Mouse (Mus musculus) left cerebral cortex, adult 18-20 months (tissue): ENCODE data around the gene Wnt3a. TPM values are rescaled to one million over a fixed set of nuclear protein-coding genes. Genes with fewer than 3 reads are reported as not detected.

Source experiments
- DNase-seq, 2 experiments: peaks; one replicate each; pipeline ENCODE4 v3.0.0; 2021 to 2022; ENCODE audit warnings: low spot score in 2 of 2, mixed read lengths in 1 of 2
- total RNA-seq, 2 experiments: library from RNA; stranded (reverse); gene quantifications; 2 replicates each; pipeline ENCODE4 v1.2.3; 2021

Wnt3a gene
- total RNA-seq, 2 experiments from 2014 or later = 0.12 TPM; not detected in 1

DNA sequence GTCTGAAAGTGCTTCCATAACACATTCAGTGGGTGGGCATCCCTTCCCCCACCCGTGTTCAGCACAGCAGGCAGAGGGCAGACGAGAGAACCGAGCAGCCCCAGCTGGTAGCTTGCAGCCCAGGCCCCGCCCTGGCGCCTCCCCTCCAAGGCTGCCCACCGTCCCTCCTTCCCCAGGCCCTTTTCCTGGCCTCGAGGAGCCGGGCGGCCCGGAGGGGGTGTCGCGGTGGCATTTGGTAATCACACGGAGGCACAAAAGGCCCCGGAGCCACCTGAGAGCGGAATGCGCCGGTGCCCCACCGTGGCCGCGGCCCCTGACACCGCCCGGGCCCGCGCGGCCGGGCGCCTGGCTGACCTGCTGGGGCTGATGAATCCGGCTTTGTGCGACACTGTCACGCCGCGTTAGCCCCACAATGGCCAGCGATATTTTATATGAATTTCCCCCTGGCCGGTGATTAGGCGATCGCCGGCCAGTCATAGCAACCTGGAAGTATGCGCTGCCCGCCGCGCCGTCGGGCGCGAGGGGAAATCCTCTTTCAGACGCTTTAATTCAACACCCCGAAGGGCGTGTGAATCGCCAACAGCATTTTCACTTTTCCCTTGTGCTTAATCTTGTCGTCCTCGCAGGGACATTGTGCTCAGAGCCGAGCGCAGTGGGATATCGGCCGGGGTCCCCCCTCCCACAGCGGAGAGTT, 26.5 kb downstream of the Wnt3a start:
- peak; percentile 5 to 13 for DNase-seq

DNA sequence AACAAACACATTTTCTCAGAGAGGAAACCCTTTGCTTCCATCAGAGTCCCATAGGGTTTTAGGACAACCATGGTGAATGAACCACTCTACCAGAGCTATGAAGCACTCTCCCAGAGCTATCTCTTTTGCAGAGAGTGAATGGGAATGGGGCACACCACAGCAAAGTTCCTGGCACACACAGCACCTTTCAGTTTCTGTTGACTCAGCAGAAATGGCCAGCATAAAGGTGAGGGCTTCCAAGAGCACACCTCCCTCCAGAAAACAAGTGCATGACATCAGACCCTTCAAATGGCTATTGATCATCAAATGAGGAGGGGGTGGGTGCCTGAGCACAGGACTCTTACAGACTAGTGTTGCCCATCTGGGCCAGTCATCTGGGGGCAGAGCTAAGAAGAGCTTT, 28.2 kb downstream of the Wnt3a start:
- DNase-seq = no peak

DNA sequence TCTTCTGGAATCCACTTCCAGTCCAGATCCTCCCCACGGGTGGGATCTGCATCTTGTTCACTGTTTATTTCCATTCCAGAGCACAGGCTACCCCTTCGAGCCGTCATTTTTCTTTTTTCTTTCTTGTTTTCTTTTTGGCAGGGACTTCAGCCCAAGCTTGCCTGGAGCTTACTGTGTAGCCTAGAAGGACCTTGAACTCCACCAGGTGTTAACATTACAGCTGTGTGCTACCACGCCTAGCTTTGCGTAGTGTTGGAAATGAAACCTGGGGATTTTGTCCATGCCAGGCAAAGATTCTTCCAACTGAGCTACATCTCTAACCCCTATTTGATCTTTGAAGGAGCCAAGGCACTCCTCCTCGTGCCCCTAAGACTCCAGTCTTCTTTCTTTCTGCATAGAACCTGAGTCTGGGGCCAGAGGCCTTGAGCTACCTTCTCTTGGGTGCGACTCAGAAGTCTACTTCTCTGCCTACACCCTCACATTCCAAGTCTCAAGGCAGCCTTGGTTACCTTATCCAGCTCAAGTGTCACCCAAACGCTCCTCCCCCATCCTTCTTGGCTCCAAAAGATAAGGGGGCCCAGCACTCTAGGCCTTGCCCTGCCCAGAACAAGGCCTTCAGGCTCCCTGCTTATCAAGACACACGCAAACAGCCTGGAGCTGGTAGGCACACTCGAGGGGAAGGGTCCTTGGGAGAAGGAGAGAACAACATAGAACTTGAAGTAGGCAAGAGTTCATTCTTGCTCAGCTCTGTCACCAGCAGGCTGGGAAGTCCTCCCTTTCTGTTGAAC, 29.7 kb downstream of the Wnt3a start:
- no peak for DNase-seq

DNA sequence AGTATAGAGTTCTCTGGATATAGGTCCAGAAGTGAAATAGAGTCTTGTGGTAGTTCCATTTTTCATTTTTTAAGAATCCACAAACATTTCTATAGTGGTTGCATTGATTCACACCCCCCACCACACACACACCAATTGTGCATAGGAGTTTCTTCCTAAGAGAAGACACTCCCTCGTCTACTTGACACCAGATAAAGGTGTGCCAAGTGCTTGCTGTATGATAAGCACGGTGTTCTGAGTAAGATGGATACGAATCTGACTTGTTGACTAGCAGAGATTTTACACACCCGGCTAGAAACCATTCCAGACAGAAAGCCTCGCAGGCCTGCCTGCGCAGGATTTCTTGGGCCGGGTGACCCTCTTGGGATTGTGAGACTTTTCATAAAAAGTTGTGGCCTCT, 30.9 kb downstream of the Wnt3a start:
- no peak for DNase-seq

DNA sequence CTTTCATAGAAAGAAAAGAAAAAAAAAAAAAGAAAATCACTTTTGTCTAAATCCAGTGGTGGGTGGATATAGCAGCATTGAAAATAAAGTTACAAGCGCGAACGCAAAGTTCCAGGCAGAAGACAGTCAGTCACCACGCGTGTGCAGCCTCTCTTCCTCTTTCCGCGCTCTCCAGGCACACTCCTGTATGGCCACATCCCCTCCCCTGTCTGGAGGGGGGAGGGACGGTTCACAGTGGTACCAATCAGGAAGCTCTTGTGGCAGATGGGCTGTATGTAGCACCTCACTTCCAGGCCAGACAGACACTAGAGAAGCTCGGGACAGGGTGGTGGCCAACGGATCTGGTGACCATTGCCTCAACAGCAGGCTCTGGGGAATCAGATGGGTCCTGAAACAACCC, 42.5 kb downstream of the Wnt3a start:
- no peak for DNase-seq

DNA sequence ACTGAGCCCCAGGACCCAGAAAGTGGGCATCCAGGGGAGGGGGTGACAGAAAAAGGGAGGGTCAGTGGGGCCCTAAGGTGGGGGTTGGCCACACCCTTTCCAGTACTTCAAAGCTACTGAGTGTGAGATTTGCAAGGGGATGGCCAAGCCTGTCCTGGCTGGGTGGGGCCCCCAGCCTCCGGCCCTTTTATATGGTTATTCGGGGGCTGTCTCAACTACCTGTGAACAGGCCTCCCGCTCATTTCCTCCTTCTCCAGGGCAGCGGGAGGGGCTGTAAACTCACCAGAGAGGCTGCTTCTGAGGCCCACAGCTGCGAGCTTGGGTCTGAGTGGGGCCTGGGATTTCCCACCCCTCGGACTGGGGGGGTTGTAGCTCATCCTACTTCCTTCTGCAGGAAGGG, 46.7 kb downstream of the Wnt3a start:
- DNase-seq = no peak

DNA sequence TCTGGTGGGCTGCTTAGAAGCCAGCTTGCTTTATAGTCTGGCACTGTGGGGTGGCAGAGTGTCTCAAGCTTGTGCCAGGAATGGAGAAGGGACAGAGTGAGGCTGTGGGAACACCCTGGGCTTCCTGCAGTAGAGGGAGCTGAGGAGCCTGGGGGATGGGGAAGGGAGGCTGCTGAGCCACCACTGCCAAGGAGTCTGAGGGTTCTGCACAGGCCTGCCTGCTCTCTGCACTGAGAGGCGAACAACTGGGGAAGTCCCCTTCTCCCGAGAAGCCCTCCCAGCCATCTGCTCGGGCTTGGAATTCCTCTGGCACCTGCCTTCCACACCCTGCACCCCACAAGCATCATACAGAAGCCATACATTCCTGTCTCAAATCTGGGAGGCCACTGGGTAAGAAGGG, 48.7 kb downstream of the Wnt3a start:
- DNase-seq = no peak

DNA sequence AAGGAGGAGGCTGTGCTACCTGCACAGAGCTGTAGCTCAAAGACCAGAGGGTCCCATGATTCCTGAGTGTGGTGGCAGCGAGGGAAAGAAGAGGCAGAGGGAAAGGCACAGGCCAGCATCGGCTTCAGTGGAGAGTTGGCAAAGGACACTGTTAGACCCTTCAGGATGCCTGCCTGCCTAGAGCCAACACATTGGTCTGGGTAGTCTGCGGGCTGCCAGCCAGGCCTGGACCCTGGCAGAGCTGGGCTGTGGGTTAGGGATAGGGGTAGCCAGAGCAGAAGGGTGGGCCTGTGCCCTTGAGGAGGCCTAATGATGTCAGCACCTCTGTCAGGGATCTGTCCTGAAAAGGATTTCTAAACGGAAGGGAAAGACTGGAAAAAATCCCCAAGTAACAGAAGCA, 50.8 kb downstream of the Wnt3a start:
- no peak for DNase-seq

DNA sequence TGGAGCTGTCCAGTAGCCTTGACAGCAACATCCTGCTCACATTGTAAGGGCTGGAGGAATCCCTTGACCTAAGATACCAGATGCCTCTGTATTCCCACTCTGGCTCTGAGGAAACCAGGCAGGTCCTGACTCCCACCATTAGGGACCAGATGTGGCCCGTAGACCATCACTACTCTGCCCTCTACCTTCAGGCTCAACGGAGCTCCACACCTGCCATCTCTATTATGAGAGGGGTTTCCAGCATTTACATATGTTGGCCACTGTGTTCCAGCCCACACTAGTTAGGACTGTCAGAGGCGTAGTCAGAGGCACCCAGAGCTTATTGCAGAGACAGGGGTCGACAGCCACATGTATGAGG, 51.1 kb downstream of the Wnt3a start:
- DNase-seq = no peak

DNA sequence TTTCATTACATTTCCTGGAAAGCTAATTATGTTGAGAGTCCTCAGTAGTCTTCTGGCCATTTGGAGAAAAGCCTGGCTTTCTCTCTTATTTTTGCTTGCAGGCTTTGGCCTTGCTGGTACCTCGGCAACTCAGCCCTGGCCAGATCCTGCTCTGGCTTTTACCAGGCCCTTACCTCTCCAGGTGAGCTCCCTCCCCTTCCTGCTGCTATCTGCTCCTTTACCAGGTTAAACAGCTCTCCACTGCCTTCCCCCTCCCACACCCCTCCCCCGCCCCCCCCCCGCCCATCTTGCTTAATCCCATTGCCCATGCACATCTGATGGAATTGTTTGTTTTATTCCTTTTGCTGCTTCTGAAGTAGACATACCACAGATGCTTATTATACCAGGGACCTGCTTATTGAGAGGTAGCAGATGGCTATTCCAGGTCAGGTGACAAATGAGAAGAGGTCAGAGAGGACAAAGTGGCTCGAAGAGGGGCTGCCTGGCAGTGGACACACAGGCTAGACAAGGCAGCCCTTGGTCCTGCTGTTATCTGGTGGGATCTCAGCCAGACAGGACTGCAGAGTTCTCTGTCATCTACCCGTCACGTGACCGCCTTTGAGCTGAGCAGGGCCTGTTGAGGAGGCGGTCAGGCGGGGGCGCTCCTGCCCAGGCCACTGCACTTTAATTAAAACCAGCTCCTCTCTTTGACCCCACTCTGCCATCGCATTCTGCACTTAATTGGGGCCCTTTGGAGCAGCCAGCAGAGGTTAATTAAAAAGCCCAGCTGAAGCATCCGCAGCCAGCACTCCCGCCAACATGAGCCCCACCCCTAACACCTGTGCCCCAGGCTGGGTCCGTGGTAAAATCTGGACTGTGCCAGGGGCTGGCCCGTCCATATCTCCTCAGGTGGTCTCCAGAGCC, 51.8 kb downstream of the Wnt3a start:
- peak; percentile 46 to 56 for DNase-seq

DNA sequence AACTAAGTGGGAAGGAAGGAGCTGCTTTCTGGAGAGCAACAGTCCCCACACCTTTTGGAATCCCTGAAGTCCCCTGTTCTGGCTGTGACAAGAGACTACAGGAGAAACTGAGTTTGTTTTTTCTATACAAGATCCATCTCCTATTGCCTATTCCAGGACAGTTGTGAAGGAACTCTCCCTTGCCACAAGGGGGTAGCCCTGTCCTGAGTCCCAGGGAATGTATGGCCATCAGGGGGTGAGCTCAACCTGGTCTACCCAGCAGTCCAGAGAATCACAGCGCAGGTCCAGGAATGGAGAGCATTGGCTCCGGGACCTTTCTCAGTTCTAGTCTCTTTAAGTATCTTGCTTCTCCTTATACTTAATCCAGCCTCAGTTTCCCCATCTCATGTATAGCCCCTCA, 57.8 kb downstream of the Wnt3a start:
- DNase-seq = no peak

DNA sequence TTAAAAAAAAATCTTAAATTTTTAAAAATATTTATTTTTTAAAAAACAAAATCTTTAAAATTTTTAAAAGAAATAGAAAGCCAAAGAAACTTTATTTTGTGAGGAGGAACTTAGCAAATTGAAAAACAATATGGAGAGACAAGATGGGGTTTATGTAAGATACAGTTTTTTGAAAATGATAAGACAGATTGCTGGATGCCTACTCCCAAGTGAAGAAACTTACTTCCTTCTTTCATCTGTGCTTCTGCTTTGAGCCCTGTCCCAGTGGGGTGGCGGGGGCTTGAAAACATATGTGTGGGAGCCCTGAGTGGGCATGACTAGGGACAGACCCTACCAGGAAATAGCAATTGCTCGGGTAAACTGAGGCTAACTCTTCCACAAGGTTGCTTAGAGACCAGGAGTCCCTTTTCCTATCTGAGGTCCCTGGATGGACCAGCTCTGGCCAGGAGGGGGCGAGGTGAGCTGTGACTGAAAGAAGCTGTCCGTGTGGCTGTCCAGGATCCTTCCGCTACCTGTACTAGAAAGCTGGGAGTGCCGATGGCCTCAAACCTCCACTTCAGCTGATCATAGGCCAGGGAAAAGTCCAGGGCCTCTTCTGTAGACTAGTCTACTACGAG, 60.3 kb downstream of the Wnt3a start:
- DNase-seq = peak; percentile 57 to 59

DNA sequence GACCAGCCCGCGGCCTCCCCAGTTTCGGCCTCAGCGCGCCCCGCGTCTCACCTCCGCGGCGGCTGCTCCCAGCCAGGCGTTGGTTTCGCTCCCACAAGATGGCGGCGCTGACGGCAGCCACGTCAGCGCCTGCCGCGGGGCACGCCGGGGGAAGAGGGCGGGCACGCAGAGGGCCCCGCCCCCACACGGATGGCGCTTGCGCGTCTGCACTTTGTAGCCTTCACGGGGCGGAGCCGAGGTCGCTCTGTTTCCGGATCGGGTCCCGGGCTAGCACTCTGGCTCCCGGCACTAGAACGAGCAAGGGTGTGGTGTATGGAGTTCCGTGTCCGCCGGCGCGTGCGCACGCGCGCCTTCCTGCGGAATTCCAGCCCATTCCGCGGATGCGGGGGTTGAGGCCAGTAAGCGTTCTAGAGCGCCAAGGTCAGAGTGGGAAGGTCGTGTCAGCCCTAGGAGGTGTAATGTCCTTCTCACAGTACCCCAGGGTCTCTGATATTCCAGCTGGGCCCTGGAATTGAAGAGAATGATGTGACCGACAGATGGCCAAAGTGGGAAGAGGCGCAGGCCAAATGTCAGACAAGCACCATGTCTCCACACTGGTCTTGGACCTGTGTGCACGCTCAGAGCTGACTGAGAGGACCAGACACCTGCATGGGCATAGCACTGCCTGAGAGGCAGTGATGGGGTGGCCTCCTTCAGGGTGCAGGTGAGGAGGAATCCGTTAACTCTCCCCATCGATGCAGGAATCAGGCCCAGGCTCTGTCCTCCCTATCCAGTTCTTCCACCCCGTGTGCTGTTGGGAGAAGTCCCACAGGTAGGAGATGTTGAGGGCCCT, 62.2 kb downstream of the Wnt3a start, which contains the start of gene Arf1:
Gene Arf1, minus strand, starts transcription at position 149 of the 832 bp plus-strand sequence.
- DNase-seq = peak; percentile 95 to 98

DNA sequence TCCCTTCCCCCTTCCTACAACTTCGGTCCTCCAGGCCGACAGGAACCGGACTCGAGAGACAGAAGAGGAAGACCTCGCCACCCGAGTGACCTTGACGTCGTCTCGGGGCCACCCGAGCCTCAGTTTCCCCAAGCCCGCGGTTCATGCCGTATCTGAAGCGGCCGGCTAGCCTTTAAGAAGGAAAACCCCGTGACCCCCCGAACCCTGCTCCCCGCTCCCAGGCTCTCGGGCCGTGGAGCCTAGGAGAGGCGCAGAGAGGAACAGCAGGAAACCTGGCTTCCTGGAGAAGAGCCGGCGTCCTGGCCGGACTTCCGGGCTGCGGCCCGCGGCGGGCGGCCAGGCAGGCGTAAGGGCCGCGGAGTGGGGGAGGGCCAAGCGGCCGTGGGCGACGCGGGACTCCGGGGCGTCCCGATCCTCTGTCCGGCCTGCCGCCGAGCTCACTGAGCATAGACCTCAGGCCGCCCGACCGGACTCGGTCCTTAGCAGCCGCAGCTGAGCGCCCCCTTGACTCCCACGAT, 62.9 kb downstream of the Wnt3a start:
- no peak for DNase-seq

DNA sequence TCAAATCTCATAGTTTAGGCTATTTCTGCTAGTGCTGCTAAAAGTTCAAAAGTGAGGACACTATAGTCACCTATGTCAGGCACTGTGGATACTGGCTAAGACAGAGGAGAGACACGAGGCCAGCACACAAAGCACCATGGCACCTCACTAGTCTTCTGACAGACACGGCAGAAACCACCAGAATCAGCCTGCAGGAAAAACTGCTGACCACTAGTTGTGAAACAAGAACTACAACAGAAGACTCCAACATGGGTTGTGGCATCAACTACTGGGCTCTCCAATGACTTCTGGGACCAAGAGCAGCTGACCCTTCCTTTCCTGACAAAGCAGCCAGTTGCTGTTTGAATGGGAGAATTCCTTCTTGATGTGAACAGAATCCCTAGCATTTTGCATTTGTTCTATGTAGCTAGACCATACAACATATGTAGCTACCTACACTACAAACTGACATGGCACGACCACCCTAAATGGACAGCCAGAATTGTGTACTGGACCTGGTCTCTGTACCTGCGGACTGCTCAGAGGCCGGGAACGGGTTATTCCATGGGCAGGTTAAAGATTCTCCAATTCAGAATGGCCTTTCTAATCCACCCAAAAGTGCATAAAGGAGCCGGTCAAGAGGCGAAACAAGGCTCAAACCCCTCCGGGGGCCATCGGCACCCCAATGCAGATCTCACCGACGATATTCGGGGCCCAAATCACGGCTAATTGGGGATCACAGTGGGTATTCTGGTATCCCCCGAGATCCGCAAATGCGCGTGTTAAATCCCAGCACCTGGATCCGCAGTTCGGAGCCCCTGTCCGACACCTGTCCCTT, 63.6 kb downstream of the Wnt3a start:
- no peak for DNase-seq

DNA sequence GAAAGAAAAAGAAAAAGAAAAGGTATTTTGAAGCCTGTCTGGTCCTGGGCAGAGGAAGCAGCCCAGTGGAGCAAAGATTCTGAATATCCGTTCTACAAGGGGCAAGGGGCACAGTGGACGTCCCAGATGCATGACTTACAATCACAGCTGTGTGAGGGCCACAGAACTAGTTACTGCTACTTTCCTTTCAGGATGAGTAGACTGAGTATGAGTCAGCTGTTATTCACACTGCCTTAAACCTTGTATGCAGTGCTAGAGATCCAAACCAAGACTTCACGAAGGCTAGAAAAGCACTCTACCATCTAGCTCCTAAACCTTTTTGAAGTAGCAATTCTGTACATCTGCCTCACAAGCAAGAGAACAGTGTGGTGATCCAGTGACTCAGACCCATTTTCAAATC, 64.3 kb downstream of the Wnt3a start:
- DNase-seq = no peak

DNA sequence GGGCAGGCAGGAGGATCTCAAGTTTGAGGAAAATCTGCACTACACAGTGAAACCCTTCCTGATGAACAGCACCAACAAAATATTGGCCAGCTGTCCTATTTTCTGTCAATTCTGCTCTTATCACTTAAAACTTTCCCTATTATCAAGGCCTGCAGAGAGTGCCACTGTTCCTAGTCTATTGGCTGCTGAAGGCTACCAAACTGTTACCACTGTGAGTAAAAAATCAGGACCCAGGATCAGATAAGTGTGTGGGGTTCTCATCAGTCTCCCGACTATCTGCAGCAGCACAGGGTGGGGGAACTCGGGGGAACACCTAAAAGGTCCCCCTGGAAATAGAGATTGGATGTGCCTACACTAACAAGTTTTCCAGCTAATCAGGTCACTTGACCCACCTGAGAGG, 65.4 kb downstream of the Wnt3a start:
- no peak for DNase-seq

DNA sequence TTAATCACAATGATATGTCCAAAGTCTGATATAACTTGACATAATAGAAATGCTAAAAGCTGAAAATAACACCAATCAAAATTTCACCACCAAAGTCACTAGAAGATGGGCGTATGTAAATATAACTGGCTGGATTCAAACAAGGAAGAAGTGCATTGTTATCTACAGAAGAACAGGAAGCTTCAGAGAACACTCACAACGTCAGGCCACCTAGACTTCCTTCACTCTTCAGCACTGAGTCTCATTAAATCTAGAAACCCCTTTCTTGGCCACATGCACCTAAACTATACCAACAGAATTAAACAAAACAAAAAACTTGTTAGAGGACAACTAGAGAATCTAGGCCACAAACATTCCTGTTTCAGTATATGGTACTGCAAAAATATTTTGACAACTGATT, 66.1 kb downstream of the Wnt3a start:
- DNase-seq = no peak

DNA sequence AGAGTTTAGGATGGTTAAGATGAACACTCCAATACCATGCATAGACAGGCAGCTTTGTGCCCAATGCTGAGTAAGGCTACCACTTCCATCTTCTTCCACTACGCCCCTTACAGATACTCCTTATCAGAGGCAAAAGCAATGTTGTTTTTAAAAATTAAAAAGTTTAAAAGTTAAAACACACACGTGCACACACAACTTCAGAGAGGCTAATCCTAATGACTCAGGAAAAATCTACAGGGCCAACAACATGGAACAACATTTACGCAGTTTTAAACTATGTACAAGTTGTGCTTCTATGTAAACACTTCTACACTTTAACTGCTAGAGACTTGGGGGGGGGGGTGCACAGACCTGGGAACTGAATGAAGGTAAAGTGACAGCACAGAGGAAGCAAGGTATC, 66.5 kb downstream of the Wnt3a start:
- no peak for DNase-seq
